Mouse (Mus musculus) retina, postnatal 1 day (tissue): ENCODE data around the gene Tmem11.

Experiments
- DNase-seq: peaks from one replicate; pipeline ENCODE4 v3.0.0-alpha.2; 2012

The Tmem11 gene

DNA sequence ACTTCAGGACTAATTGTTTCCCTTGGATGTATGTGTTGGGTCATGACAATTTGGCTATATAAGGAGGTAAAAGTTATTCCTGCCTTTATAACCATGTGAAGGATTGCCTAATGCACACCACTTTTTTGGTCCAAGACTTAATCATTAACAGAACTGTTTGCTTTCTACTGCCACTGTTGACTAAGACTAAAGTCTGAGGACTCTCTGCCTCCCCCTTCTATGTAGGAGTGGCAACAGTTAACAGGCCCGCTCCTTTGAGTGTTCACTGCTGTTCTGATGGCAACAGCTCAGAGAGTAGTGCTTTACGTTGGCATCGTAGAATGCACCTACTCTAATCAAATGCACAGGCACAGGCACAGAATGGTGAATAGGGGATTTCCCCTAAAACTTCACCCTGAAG lies 53.9 kb downstream of the Tmem11 start:
- no peak for DNase-seq

- no peak for DNase-seq
Measured at GRCm38 (mm10) chr11:60823771-60824170, 55.3 kb downstream of the Tmem11 start.

- DNase-seq = no peak
Measured at GRCm38 (mm10) chr11:60816398-60816797, 62.7 kb downstream of the Tmem11 start.
